Mouse (Mus musculus) liver, embryonic 11.5 days (tissue): ENCODE results near the gene Dop1b. TPM values are rescaled to one million over a fixed set of nuclear protein-coding genes. Genes with fewer than 3 reads are reported as not detected.
A peak's percentile ranks its signal among the peaks of the same experiment; 100 is the strongest.

Source experiments
- ATAC-seq: fragments of 200-750 bp; cut with Nextera tagmentation; replicated peaks from 2 replicates; pipeline ENCODE4 v1.8.0; 2017; ENCODE audit warnings: moderate number of reproducible peaks, mild to moderate bottlenecking, moderate TSS enrichment, moderate library complexity; ENCODE audit not compliant: low FRiP score
- DNase-seq: peaks from one replicate; pipeline ENCODE4 v3.0.0-alpha.2; 2017; ENCODE audit warnings: low spot score
- H3K27ac ChIP-seq: fragments of 300-500 bp; sonication (generic); 2 replicates; pipeline ENCODE4 v1.5.1; 2014; ENCODE audit warnings: mild to moderate bottlenecking, low read depth, low read length, control low read depth
- H3K27me3 ChIP-seq: fragments of 300-500 bp; sonication (generic); replicated peaks from 2 replicates; pipeline ENCODE4 v1.6.1; 2014; ENCODE audit warnings: low read length, mixed read lengths; ENCODE audit not compliant: control insufficient read depth, insufficient read depth
- H3K36me3 ChIP-seq: fragments of 300-500 bp; sonication (generic); 2 replicates; pipeline ENCODE4 v1.6.1; 2014; ENCODE audit warnings: mild to moderate bottlenecking, low read length, moderate library complexity, mixed read lengths; ENCODE audit not compliant: control insufficient read depth, insufficient read depth
- H3K4me1 ChIP-seq: fragments of 300-500 bp; sonication (generic); replicated peaks from 2 replicates; pipeline ENCODE4 v1.6.1; 2014; ENCODE audit warnings: low read length, mixed read lengths; ENCODE audit not compliant: control insufficient read depth, insufficient read depth
- H3K4me2 ChIP-seq: fragments of 300-500 bp; sonication (generic); 2 replicates; pipeline ENCODE4 v1.6.1; 2014; ENCODE audit warnings: mild to moderate bottlenecking, control low read depth, moderate library complexity
- H3K4me3 ChIP-seq: fragments of 300-500 bp; sonication (generic); 2 replicates; pipeline ENCODE4 v1.5.1; 2014; ENCODE audit warnings: low read depth, low read length, control low read depth
- H3K9ac ChIP-seq: fragments of 300-500 bp; sonication (generic); 2 replicates; pipeline ENCODE4 v1.6.1; 2014; ENCODE audit warnings: low read depth, low read length, control low read depth
- H3K9me3 ChIP-seq: fragments of 300-500 bp; sonication (generic); 2 replicates; pipeline ENCODE4 v1.6.1; 2016; ENCODE audit warnings: low read length, inconsistent platforms, mixed read lengths; ENCODE audit not compliant: control insufficient read depth
- WGBS: fragments of 180-500 bp; shearing (Covaris S2); extraction: QIAGEN DNeasy Blood & Tissue Kit; methylation state at CpG from one replicate; pipeline ENCODE4 v1.1.7; 2014; 5-methylcytosine and 5-hydroxymethylcytosine counted together
- polyA plus RNA-seq: library from polyadenylated mRNA; unstranded; fragments of >200 nt; fragmentation: Nextera tagmentation; extraction: Ambion mirVana; gene quantifications from 2 replicates; pipeline ENCODE4 v1.2.1, GENCODE M21; 2014

Dop1b gene
- polyA plus RNA-seq, 1 experiment from 2014 or later: 19.1 TPM

DNA sequence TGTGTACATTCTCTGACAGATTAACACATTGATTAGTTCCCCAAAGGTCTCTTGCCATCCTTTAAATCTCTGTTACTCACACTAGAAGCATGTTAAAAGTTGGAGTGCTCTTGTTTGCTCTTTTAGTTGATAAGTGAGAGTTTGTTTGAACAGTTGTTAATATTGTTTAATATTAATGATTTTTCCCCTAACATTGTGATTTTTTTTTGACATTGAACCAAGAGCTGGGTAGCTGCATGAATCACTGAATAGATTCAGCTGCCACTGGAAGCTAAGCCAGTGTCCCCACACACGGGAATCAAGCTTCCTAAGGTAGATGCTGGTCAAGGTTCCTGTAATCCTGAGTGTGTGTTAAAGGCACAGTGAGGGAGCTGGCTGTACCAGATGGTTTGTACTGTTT lies 31.2 kb downstream of the Dop1b start:
- 64% methylated on average over 1 of the region's 1 CpGs for WGBS
- Histone ChIP-seq H3K4me3 (no peak overlapping the region), H3K9ac (no peak overlapping the region), H3K4me1 (peaks cover 37% of the 10 kb centered on the region), H3K36me3 (no peaks in the 10 kb centered on the region), H3K4me2 (no peak overlapping the region), H3K27me3 (no peaks in the 10 kb centered on the region), H3K9me3 (no peaks in the 10 kb centered on the region), H3K27ac (no peak overlapping the region)
- DNase-seq (no peak), ATAC-seq (no peak)

DNA sequence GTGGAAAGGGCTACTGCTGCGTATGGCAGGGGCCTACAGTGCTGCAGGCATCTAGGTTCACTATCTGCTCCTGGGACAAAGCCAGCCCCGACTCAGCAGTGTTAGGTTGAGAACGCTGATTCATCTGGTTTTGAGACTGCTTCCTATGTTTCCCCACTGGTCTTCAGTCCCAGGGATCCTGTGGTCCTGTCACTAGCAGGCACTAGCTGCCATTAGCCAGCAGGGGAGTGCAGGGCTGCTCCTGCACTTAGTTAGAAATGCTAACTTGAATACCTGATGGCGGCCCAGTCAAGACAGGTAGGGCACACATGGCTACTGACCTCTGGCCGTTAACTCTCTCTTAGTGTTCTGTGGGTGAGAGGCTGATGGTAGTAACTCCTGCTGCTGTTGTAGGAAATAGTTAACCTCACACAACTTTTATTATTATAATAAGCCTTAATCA lies 32.4 kb downstream of the Dop1b start:
- H3K4me3 ChIP-seq: no peak overlapping the region
- peak overlapping the region; percentile 33 for H3K4me2 ChIP-seq
- peak overlapping the region; percentile 87 for H3K27ac ChIP-seq
- peaks cover 37% of the 10 kb centered on the region for H3K4me1 ChIP-seq
- H3K9ac ChIP-seq: peak overlapping the region; percentile 18; the same call in 1 of the 2 replicates
- H3K9me3 ChIP-seq: no peaks in the 10 kb centered on the region
- DNase-seq: no peak
- no peaks in the 10 kb centered on the region for H3K27me3 ChIP-seq
- peak; percentile 48 for ATAC-seq
- 55% methylated on average over 5 of the region's 5 CpGs for WGBS
- H3K36me3 ChIP-seq: no peaks in the 10 kb centered on the region

GRCm38 (mm10) chr16:93744804-93745340 lies 33.2 kb downstream of the Dop1b start:
- 30% methylated on average over 10 of the region's 10 CpGs for WGBS
- Histone ChIP-seq H3K27me3 (no peaks in the 10 kb centered on the region; the same call in 1 of the 2 replicates), H3K4me2 (peak overlapping the region; percentile 33), H3K27ac (peak overlapping the region; percentile 87), H3K4me3 (no peak overlapping the region), H3K4me1 (peaks cover 36% of the 10 kb centered on the region), H3K9me3 (no peaks in the 10 kb centered on the region), H3K36me3 (no peaks in the 10 kb centered on the region), H3K9ac (no peak overlapping the region)
- DNase-seq (no peak), ATAC-seq (peak; percentile 98)

DNA sequence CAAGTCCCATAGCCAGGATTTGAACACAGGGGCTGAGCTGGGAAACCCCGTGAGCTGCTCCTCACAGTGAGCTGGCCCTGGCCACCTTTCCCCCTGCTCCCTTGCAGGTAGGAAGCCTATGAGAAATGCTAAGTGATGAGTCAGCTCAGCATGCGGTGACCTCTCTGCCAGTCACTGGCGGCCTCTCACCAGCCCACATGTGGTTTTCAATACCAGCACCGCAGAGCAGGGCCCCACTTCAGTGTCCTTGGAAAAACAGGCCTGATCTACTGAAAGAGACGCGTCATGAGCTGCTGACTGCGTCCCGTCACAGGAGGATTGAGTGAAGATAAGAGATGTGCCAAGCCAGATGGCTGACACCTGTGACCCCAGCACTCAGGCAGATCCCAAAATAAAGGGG lies 34.7 kb downstream of the Dop1b start:
- peak overlapping the region; percentile 35; the same call in 1 of the 2 replicates for H3K9ac ChIP-seq
- no peak overlapping the region for H3K27ac ChIP-seq
- H3K4me3 ChIP-seq: no peak overlapping the region
- ATAC-seq (no peak), DNase-seq (no peak)
- no peaks in the 10 kb centered on the region; the same call in 1 of the 2 replicates for H3K27me3 ChIP-seq
- WGBS: 69% methylated on average over 8 of the region's 8 CpGs
- peaks cover 34% of the 10 kb centered on the region for H3K4me1 ChIP-seq
- no peaks in the 10 kb centered on the region for H3K9me3 ChIP-seq
- no peaks in the 10 kb centered on the region for H3K36me3 ChIP-seq
- H3K4me2 ChIP-seq: no peak overlapping the region

DNA sequence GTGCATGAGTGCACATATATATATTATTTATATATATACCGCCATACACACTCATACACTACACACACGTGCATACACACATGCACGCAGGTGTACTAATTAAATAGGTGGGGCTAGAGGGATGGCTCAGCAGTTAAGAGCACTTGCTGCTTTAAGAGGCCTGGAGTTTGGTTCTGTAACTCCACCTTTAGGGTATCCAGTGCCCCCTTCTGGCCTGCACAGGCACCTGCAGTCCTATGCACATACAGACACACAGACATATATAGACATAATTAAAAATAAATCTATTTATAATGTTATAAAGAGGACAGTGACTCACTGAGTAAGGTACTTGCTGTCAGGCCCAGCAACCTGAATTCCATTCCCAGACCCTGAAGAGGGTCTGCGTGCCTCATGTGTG lies 35.3 kb downstream of the Dop1b start:
- DNase-seq: no peak
- Histone ChIP-seq H3K9me3 (no peaks in the 10 kb centered on the region), H3K4me2 (no peak overlapping the region), H3K9ac (no peak overlapping the region), H3K36me3 (no peaks in the 10 kb centered on the region), H3K4me1 (peaks cover 34% of the 10 kb centered on the region), H3K27me3 (no peaks in the 10 kb centered on the region; the same call in 1 of the 2 replicates), H3K27ac (no peak overlapping the region), H3K4me3 (no peak overlapping the region)
- WGBS: 91% methylated on average over 4 of the region's 4 CpGs
- no peak for ATAC-seq

DNA sequence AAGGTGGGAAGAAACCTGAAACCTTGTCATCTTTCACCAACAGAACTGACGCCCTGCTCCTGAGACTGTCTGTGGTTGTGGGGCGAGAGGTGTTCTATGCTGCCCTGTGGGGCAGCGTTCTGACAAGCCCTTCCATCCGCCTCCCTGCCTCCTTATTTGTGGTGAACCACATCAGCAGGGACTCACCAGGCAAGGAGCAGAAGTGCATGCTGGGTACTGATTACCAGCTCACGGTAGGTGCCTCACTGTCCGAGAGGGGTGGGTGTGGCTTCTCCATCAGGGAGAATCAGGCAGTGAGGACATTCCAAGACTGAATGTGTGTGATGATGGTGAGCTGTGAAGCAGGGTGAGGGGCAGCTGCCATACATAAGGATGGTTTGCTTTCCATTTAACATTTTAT lies 35.7 kb downstream of the Dop1b start:
- Histone ChIP-seq H3K9me3 (no peaks in the 10 kb centered on the region), H3K4me3 (no peak overlapping the region), H3K4me1 (peaks cover 31% of the 10 kb centered on the region), H3K4me2 (no peak overlapping the region), H3K27me3 (no peaks in the 10 kb centered on the region; the same call in 1 of the 2 replicates), H3K27ac (no peak overlapping the region), H3K36me3 (no peaks in the 10 kb centered on the region), H3K9ac (no peak overlapping the region)
- no peak for ATAC-seq
- no peak for DNase-seq
- WGBS: 70% methylated on average over 6 of the region's 6 CpGs

GRCm38 (mm10) chr16:93749147-93749910 lies 37.6 kb downstream of the Dop1b start:
- ATAC-seq (no peak), DNase-seq (no peak)
- H3K9me3 ChIP-seq: no peaks in the 10 kb centered on the region
- no peak overlapping the region for H3K4me2 ChIP-seq
- no peak overlapping the region for H3K4me3 ChIP-seq
- H3K27me3 ChIP-seq: no peaks in the 10 kb centered on the region; the same call in 1 of the 2 replicates
- H3K36me3 ChIP-seq: no peaks in the 10 kb centered on the region
- H3K9ac ChIP-seq: no peak overlapping the region
- no peak overlapping the region for H3K27ac ChIP-seq
- 81% methylated on average over 15 of the region's 15 CpGs for WGBS
- peaks cover 21% of the 10 kb centered on the region for H3K4me1 ChIP-seq

- H3K27me3 ChIP-seq: no peaks in the 10 kb centered on the region; the same call in 1 of the 2 replicates
- peaks cover 4% of the 10 kb centered on the region; the same call in 1 of the 2 replicates for H3K36me3 ChIP-seq
- no peak overlapping the region for H3K27ac ChIP-seq
- peaks cover 10% of the 10 kb centered on the region for H3K4me1 ChIP-seq
- no peak overlapping the region for H3K4me3 ChIP-seq
- H3K4me2 ChIP-seq: no peak overlapping the region
- no peak overlapping the region for H3K9ac ChIP-seq
- H3K9me3 ChIP-seq: no peaks in the 10 kb centered on the region
- ATAC-seq (no peak), DNase-seq (no peak)
- 59% methylated on average over 6 of the region's 6 CpGs for WGBS
These were observed 38.8 kb downstream of the Dop1b start for GRCm38 (mm10) chr16:93750464-93750863.
